Comparison of ENCODE assay signal across 27 mouse cellular contexts in the genomic region with DNA sequence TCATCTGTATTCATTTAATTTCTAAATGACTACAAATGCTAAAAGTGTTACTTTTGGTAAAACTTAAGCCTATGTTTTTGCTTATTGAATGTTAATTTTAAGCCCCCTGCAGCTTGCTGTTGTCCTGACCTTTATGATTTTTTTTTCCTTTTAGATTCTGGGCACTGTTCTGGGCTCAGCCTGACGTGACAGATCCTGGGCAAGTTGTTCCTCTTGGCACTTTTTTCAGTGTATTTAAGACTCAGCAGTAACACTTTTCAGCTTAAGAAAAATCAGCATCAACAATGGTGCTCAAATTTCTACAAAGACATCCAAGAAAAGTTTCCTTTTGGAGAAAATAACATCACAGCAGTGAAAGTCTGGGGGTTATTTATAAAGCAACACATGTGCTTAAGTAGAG.
A peak's percentile ranks its signal among the peaks of the same experiment; 100 is the strongest.
DNase-seq lines count a peak whose midpoint lies in the region; ATAC-seq lines count a peak whose summit lies in the region.
"Had no signal": no experiment of that assay in that cellular context is flagged by ENCODE, and none has a peak within 500 bp of the region (broad histone marks: within the 10 kb centered on the region; RNA-seq: fewer than 3 reads in every experiment).

No protein-coding gene starts in this region.

- H3K4me1 ChIP-seq in forebrain, embryonic 13.5 days: no peaks in the 10 kb centered on the region
- no peaks in the 10 kb centered on the region for H3K4me1 ChIP-seq in forebrain, embryonic 10.5 days
- H3K4me1 ChIP-seq in forebrain, embryonic 16.5 days (replicated peaks; ENCODE audit: control insufficient read depth, insufficient read depth, low read length): no peaks in the 10 kb centered on the region
- H3K4me1 ChIP-seq: embryonic facial prominence, embryonic 12.5 days; embryonic facial prominence, embryonic 15.5 days; heart, embryonic 10.5 days; heart, embryonic 13.5 days; hindbrain, embryonic 15.5 days; intestine, embryonic 15.5 days had no signal

- no peak overlapping the region for H3K27ac ChIP-seq in forebrain, embryonic 13.5 days
- no peak overlapping the region for H3K27ac ChIP-seq in forebrain, embryonic 10.5 days
- no peak overlapping the region for H3K27ac ChIP-seq in forebrain, embryonic 16.5 days (ENCODE audit: low read length)
- H3K27ac ChIP-seq: embryonic facial prominence, embryonic 12.5 days; embryonic facial prominence, embryonic 15.5 days; heart, adult 2 months; heart, embryonic 10.5 days; heart, embryonic 13.5 days; hindbrain, embryonic 15.5 days; intestine, embryonic 15.5 days had no signal

- H3K36me3 ChIP-seq in forebrain, embryonic 13.5 days (ENCODE audit: poor library complexity, severe bottlenecking): no peaks in the 10 kb centered on the region
- no peaks in the 10 kb centered on the region for H3K36me3 ChIP-seq in forebrain, embryonic 10.5 days (replicated peaks)
- H3K36me3 ChIP-seq in forebrain, embryonic 16.5 days (ENCODE audit: control insufficient read depth, insufficient read depth): no peaks in the 10 kb centered on the region
- H3K36me3 ChIP-seq: embryonic facial prominence, embryonic 12.5 days; embryonic facial prominence, embryonic 15.5 days; heart, embryonic 10.5 days; heart, embryonic 13.5 days; hindbrain, embryonic 15.5 days; intestine, embryonic 15.5 days had no signal

- no peaks in the 10 kb centered on the region for H3K9me3 ChIP-seq in forebrain, embryonic 13.5 days (replicated peaks)
- no peaks in the 10 kb centered on the region for H3K9me3 ChIP-seq in forebrain, embryonic 10.5 days
- no peaks in the 10 kb centered on the region for H3K9me3 ChIP-seq in forebrain, embryonic 16.5 days (ENCODE audit: control insufficient read depth, low read length)
- H3K9me3 ChIP-seq: embryonic facial prominence, embryonic 12.5 days; embryonic facial prominence, embryonic 15.5 days; heart, embryonic 10.5 days; heart, embryonic 13.5 days; hindbrain, embryonic 15.5 days; intestine, embryonic 15.5 days had no signal

- no peak overlapping the region for H3K9ac ChIP-seq in forebrain, embryonic 13.5 days
- no peak overlapping the region for H3K9ac ChIP-seq in forebrain, embryonic 16.5 days (replicated peaks; ENCODE audit: low read depth, low read length)
- H3K9ac ChIP-seq: embryonic facial prominence, embryonic 12.5 days; embryonic facial prominence, embryonic 15.5 days; heart, embryonic 13.5 days; hindbrain, embryonic 15.5 days; intestine, embryonic 15.5 days had no signal

- no peak for DNase-seq in forebrain, embryonic 10.5 days (ENCODE audit: extremely low spot score, low spot score)
- DNase-seq in frontal cortex, postnatal 25 days (ENCODE audit: low spot score in 2 of 2): no peak
- DNase-seq in brain, adult 2 months (ENCODE audit: low read depth, low spot score): peak; percentile 42
- DNase-seq in left cerebral cortex, adult 11 months (ENCODE audit: low spot score): no peak
- DNase-seq in layer of hippocampus, adult 9-10 months (ENCODE audit: low spot score): no peak
- DNase-seq: adrenal gland, adult 8-10 months; adrenal gland, postnatal 25 days; cerebellum, adult 11 months; cerebellum, adult 2 months; cerebellum, adult 9-11 months; cerebellum, postnatal 25 days; gastrocnemius, postnatal 10 days; gastrocnemius, postnatal 36 days; heart, adult 2 months; heart, postnatal 14 days; heart, postnatal 4 days; kidney, adult 11 months had no signal

- no peaks in the 10 kb centered on the region for H3K27me3 ChIP-seq in forebrain, embryonic 13.5 days
- H3K27me3 ChIP-seq in forebrain, embryonic 10.5 days (ENCODE audit: poor library complexity, severe bottlenecking): no peaks in the 10 kb centered on the region
- no peaks in the 10 kb centered on the region for H3K27me3 ChIP-seq in forebrain, embryonic 16.5 days (replicated peaks; ENCODE audit: control insufficient read depth, insufficient read depth, low read length)
- H3K27me3 ChIP-seq: embryonic facial prominence, embryonic 12.5 days; embryonic facial prominence, embryonic 15.5 days; heart, embryonic 13.5 days; hindbrain, embryonic 15.5 days; intestine, embryonic 15.5 days had no signal

- ATAC-seq in forebrain, embryonic 13.5 days: peak; percentile 53; the same call in 1 of the 2 replicates
- peak; percentile 93 for ATAC-seq in frontal cortex, adult (ENCODE audit: low TSS enrichment)
- ATAC-seq in forebrain, embryonic 16.5 days: peak; percentile 75
- ATAC-seq: activated CD4-positive, CD25-positive, alpha-beta regulatory T cell, adult 4 months; intestine, embryonic 15.5 days had no signal

- 47% methylated on average over 1 of the region's 1 CpGs for WGBS in forebrain, embryonic 13.5 days
- 54% methylated on average over 1 of the region's 1 CpGs for WGBS in forebrain, embryonic 10.5 days
- WGBS in forebrain, embryonic 16.5 days: 15% methylated on average over 1 of the region's 1 CpGs

- H3K4me2 ChIP-seq in forebrain, embryonic 13.5 days: no peak overlapping the region
- H3K4me2 ChIP-seq in forebrain, embryonic 16.5 days (ENCODE audit: low read length): no peak overlapping the region
- H3K4me2 ChIP-seq: embryonic facial prominence, embryonic 12.5 days; embryonic facial prominence, embryonic 15.5 days; heart, embryonic 13.5 days; hindbrain, embryonic 15.5 days; intestine, embryonic 15.5 days had no signal

- H3K4me3 ChIP-seq in forebrain, embryonic 13.5 days: no peak overlapping the region
- H3K4me3 ChIP-seq in forebrain, embryonic 10.5 days: no peak overlapping the region
- no peak overlapping the region for H3K4me3 ChIP-seq in forebrain, embryonic 16.5 days (replicated peaks; ENCODE audit: low read length)
- H3K4me3 ChIP-seq: embryonic facial prominence, embryonic 12.5 days; embryonic facial prominence, embryonic 15.5 days; heart, adult 2 months; heart, embryonic 10.5 days; heart, embryonic 13.5 days; hindbrain, embryonic 15.5 days; intestine, embryonic 15.5 days had no signal
